Mouse (Mus musculus) embryonic facial prominence, embryonic 10.5 days (tissue): Measurements from ENCODE around the gene Primpol. TPM values are rescaled to one million over a fixed set of nuclear protein-coding genes. Genes with fewer than 3 reads are reported as not detected.

Experiments
- DNase-seq: peaks from one replicate; pipeline ENCODE4 v3.0.0-alpha.2; 2017; ENCODE audit warnings: low spot score
- H3K27ac ChIP-seq: fragments of 300-500 bp; sonication (generic); replicated peaks from 2 replicates; pipeline ENCODE4 v1.5.1; 2016; ENCODE audit warnings: mild to moderate bottlenecking
- H3K27me3 ChIP-seq: fragments of 300-500 bp; sonication (generic); replicated peaks from 2 replicates; pipeline ENCODE4 v1.6.1; 2016; ENCODE audit warnings: low read depth, mild to moderate bottlenecking; ENCODE audit not compliant: poor library complexity, severe bottlenecking
- H3K36me3 ChIP-seq: fragments of 300-500 bp; sonication (generic); replicated peaks from 2 replicates; pipeline ENCODE4 v1.6.1; 2016; ENCODE audit warnings: mild to moderate bottlenecking, moderate library complexity
- H3K4me1 ChIP-seq: fragments of 300-500 bp; sonication (generic); 2 replicates; pipeline ENCODE4 v1.6.1; 2016
- H3K4me3 ChIP-seq: fragments of 300-500 bp; sonication (generic); 2 replicates; pipeline ENCODE4 v1.5.1; 2016; ENCODE audit warnings: mild to moderate bottlenecking, moderate library complexity
- H3K9me3 ChIP-seq: fragments of 300-500 bp; sonication (generic); 2 replicates; pipeline ENCODE4 v1.6.1; 2016; ENCODE audit warnings: mild to moderate bottlenecking
- WGBS: fragments of 180-500 bp; shearing (Covaris S2); methylation state at CpG from one replicate; pipeline ENCODE4 v1.1.7; 2016; 5-methylcytosine and 5-hydroxymethylcytosine counted together
- polyA plus RNA-seq: library from polyadenylated mRNA; unstranded; fragments of >200 nt; fragmentation: Nextera tagmentation; extraction: Ambion mirVana; gene quantifications from 2 replicates; pipeline ENCODE4 v1.2.1, GENCODE M21; 2016

Primpol gene
- 8.3 and 10.0 TPM in 2 replicates for polyA plus RNA-seq

DNA sequence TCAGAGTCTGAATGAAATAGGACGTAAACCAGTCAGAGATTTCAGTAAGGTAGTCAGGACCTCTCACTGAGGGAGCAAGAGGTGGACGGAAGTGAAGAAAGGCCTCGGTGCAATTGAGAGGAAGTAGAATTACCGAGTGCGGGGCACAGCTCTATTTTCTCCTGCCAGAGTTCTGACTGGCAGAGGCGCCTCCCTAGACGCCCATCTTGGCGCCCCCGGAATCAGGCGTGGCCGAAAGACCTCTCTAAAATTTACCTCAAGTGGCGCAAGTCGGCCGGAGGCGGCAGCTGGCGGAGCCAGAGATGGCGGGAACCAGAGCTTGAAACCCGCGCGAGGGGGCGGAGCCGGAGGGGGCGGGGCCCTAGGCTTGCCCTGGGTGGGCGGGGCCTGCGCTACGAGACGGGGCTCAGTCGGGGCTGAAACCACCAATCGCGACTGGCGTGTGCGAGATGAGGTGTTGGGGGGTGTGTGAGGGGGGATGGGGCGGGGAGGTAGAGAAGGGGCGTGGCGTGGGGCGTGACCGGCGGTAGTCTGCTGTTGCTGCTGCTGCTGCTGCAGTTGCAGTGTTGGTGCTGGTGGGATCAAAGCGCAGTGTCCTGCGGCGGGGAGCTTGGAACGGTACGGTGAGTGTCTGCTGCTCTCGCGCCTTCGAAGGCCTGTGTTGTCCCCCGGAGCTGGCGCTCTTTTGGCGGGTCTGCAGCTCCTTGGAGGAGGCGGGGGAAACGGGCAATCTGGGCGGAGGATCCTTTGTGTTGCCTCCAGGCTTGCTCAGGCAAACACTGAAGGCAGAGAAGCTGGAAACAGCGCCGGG lies at the start of gene Primpol, which contains the start of gene Casp3:
Gene Primpol (minus strand): TSS at position 334 of the 811 bp plus-strand sequence.
Gene Casp3 (plus strand): TSS at position 413 of the 811 bp plus-strand sequence.
- Histone ChIP-seq H3K4me1 (peaks cover 38% of the 10 kb centered on the region), H3K9me3 (no peaks in the 10 kb centered on the region), H3K27me3 (no peaks in the 10 kb centered on the region), H3K4me3 (peak within 1 kb of the TSS; percentile 80), H3K27ac (peak within 1 kb of the TSS; percentile 96), H3K36me3 (0 out of 2 replicates have a peak, but pooled peaks cover 3% of the 10 kb centered on the region)
- DNase-seq = peak; percentile 99
- WGBS = under 1% methylated on average over 54 of the region's 54 CpGs

DNA sequence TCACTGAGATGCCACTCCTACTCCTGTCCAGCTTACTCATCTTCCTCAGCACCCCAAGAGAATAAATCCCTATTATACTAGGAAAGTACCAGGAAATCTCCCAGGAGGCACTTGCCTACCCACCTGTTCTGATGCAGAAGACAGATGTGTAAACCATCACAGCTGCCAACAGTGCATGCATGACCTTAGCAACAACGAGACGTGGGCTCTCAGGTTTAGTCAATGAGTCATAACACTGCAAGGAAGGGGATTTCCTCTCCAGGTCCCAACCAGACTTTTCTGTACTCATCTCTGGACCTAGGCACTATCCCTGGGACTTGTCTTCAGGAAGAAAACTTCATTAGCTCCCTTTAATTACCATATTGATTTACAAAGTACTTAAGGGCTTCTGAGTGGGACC lies 38.9 kb upstream of the Primpol start:
- no peak overlapping the region for H3K4me3 ChIP-seq
- H3K4me1 ChIP-seq = 0 out of 2 replicates have a peak, but pooled peaks cover 3% of the 10 kb centered on the region
- H3K9me3 ChIP-seq = no peaks in the 10 kb centered on the region
- no peak overlapping the region for H3K27ac ChIP-seq
- DNase-seq = no peak
- no peaks in the 10 kb centered on the region for H3K27me3 ChIP-seq
- H3K36me3 ChIP-seq = no peaks in the 10 kb centered on the region
- WGBS = 90% methylated on average over 2 of the region's 2 CpGs

DNA sequence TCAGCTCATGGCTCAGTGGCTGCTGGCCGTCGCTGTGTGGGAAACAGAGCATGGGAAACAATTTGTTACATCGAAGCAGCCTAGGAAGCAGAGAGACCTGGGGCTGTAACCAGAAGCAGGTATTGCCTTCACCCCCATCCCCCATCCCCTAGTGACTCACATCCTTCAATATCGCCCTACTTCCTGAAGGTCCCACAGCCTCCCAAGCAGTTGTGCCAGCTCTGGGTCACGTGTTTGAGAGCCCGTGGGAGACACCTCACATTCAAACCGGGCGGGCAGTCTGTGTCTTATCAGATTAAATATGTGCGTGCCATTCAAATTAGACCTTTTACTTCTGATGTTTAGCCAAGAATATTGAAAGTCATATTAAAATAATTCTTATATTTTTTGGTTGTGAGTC lies 34.9 kb upstream of the Primpol start:
- H3K36me3 ChIP-seq = no peaks in the 10 kb centered on the region
- DNase-seq = no peak
- 0 out of 2 replicates have a peak, but pooled peaks cover 3% of the 10 kb centered on the region for H3K4me1 ChIP-seq
- H3K27me3 ChIP-seq = no peaks in the 10 kb centered on the region
- WGBS = 80% methylated on average over 9 of the region's 9 CpGs
- no peak overlapping the region for H3K27ac ChIP-seq
- no peak overlapping the region for H3K4me3 ChIP-seq
- no peaks in the 10 kb centered on the region for H3K9me3 ChIP-seq

DNA sequence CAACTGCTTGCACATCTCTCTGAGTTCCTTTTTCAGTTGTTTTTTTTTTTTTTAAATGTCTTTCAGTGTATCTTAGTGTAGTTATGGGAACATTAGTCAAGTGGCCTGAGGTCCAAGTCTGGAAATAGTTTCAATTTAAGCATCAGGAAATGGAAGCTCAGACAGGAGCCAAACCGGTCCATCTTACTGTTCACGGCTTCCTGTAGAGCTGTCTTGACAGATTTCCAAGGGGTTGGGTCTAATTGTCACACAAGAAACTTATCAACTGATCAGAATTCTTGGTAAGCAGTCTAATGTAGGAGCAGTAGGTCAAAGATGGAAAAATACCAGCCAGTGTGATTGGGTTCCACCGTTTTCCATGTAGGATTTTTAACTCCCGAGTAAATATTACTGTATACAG lies 31.4 kb upstream of the Primpol start:
- Histone ChIP-seq H3K9me3 (no peaks in the 10 kb centered on the region), H3K4me3 (no peak overlapping the region), H3K27me3 (no peaks in the 10 kb centered on the region), H3K36me3 (peaks cover 1% of the 10 kb centered on the region), H3K27ac (no peak overlapping the region), H3K4me1 (0 out of 2 replicates have a peak, but pooled peaks cover 3% of the 10 kb centered on the region)
- DNase-seq = no peak
- 86% methylated on average over 4 of the region's 4 CpGs for WGBS

DNA sequence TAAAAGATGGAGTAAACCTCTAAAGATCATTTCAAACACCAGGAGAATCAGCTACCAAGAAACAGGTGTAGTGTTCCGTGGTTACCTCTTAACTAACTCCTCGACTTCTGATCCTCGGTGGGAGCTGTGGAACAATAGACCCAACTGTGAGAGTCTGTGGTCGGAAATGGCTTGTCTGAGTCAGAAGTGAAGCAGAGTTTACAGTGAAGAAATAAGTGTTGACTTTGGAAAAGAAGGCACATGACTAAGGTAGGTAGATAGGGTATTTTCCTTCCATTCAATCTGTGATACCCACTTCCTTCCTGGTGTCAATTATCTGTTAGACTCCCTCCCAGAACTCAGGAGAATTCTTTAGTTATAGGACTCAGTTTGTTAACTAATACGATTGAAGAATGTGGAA lies 24.3 kb upstream of the Primpol start:
- Histone ChIP-seq H3K27ac (no peak overlapping the region), H3K9me3 (no peaks in the 10 kb centered on the region), H3K4me1 (no peaks in the 10 kb centered on the region), H3K4me3 (no peak overlapping the region), H3K27me3 (no peaks in the 10 kb centered on the region), H3K36me3 (peaks cover 61% of the 10 kb centered on the region)
- no peak for DNase-seq
- 90% methylated on average over 5 of the region's 5 CpGs for WGBS

DNA sequence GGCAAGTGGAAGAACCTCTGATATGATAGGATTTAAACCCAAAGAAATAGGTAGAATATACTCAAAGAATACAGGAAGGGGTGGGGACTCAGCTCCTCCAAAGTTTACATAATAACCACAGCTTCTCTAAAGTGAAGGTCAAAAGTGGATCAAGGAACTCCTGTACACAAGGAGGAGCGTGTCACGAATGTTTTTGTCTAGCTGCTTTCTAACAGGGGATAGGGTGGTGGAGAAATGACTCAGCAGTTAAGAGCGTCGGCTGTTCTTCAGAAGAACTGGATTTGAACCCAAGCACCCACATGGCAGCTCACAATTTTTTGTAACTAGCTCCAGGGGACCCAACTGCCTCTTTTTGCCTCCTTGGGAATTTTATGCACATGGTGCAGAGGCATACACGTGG lies 22.8 kb upstream of the Primpol start:
- no peak for DNase-seq
- peaks cover 75% of the 10 kb centered on the region for H3K36me3 ChIP-seq

DNA sequence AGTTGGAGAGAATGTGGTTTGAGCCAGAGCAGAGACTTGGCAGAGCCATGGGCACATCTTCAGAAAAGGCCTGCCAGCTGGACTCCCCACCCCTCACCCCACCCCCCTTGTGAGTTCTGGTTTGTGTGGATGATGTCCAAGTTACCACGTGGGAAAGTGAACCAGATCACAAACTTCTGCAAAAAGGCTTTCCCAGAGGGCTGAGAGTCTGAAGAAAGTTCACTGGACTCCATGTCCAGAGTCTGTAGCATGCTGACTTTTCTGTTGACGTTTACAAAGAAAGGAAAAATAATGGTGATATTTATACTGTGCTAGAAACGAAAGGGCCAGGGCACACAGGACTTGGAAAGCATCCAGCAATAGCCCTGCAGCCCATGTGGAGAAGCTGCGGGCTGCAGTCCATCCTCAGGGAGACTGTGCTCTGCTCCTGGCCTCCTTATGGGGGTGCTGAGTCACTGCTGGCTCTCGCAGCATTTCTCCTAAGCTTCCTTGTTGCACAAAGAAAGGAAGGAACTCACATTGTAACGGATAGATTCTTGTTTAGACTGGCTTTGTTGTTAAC lies 22.1 kb upstream of the Primpol start:
- Histone ChIP-seq H3K27me3 (no peaks in the 10 kb centered on the region), H3K4me3 (no peak overlapping the region), H3K27ac (no peak overlapping the region), H3K4me1 (no peaks in the 10 kb centered on the region), H3K36me3 (peaks cover 83% of the 10 kb centered on the region), H3K9me3 (no peaks in the 10 kb centered on the region)
- DNase-seq = no peak
- WGBS = 82% methylated on average over 6 of the region's 6 CpGs

More for the DNA sequence above, 22.8 kb upstream of the Primpol start:
- Histone ChIP-seq H3K9me3 (no peaks in the 10 kb centered on the region), H3K27me3 (no peaks in the 10 kb centered on the region), H3K4me3 (no peak overlapping the region), H3K27ac (no peak overlapping the region), H3K4me1 (no peaks in the 10 kb centered on the region)
- WGBS = 90% methylated on average over 5 of the region's 5 CpGs

DNA sequence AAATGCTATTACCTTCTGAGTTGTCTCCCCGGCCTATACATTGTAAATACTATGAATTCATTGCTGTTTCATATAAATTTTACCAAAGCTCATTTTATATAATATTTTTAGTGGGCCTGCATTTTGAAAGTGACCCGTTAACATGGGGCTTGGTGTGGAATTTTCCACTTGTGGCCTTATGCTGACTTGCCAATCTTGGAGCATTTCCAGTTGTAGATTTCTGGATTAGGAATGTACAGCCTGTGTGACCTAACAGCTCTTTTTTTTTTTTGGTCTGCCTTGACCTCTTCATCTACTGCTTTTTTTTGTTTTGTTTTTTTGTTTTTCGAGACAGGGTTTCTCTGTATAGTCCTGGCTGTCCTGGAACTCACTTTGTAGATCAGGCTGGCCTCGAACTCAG lies 13.9 kb upstream of the Primpol start:
- 94% methylated on average over 4 of the region's 4 CpGs for WGBS
- no peak for DNase-seq
- H3K27me3 ChIP-seq = no peaks in the 10 kb centered on the region
- H3K9me3 ChIP-seq = no peaks in the 10 kb centered on the region
- H3K4me1 ChIP-seq = peaks cover 3% of the 10 kb centered on the region
- H3K4me3 ChIP-seq = no peak overlapping the region
- H3K27ac ChIP-seq = no peak overlapping the region
- H3K36me3 ChIP-seq = peaks cover 91% of the 10 kb centered on the region

DNA sequence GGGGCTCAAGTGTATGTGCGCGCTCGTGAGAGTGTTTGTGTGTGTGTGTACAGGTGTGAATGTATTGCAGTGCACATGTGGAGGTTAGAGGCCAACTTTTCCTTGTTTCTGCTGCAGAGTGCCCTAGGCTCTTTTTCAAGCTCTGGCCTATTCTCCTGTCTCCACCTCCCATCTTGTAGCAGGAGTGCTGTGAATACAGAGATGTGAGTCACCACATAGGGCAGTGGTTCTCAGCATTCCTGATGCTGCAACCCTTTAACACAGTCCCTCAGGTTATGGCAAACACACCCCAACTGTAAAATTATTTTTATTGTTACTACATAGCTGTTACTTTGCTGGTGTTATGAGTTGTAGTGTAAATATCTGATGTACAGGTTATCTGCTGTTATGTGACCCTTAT lies 13.4 kb upstream of the Primpol start:
- Histone ChIP-seq H3K27me3 (no peaks in the 10 kb centered on the region), H3K27ac (no peak overlapping the region), H3K36me3 (peaks cover 86% of the 10 kb centered on the region), H3K4me3 (no peak overlapping the region), H3K9me3 (no peaks in the 10 kb centered on the region), H3K4me1 (peaks cover 3% of the 10 kb centered on the region)
- no peak for DNase-seq
- 96% methylated on average over 3 of the region's 3 CpGs for WGBS

DNA sequence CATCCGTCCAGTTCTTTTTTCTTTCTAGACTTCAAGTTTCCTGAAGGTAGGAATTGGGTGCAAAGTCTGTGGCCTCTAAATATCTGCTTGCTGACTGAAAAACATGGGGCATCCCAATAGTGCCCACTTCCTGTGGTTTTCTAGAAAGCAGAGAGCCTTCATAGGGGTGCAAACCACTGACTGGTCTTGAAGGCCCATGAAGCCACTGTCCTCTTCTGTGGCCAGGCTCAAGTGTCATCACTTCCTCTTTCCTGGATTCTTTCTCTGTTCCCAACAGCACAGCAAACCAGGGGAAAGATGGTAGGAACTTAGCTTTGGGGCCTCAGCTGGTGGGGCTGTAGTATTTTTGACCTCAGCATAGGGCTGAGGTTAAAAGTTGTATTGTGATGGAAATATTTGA lies 11.6 kb upstream of the Primpol start:
- DNase-seq = no peak
- Histone ChIP-seq H3K27me3 (no peaks in the 10 kb centered on the region), H3K27ac (no peak overlapping the region), H3K4me1 (peaks cover 9% of the 10 kb centered on the region), H3K9me3 (no peaks in the 10 kb centered on the region), H3K4me3 (no peak overlapping the region), H3K36me3 (peaks cover 71% of the 10 kb centered on the region)
- 97% methylated on average over 1 of the region's 1 CpGs for WGBS

DNA sequence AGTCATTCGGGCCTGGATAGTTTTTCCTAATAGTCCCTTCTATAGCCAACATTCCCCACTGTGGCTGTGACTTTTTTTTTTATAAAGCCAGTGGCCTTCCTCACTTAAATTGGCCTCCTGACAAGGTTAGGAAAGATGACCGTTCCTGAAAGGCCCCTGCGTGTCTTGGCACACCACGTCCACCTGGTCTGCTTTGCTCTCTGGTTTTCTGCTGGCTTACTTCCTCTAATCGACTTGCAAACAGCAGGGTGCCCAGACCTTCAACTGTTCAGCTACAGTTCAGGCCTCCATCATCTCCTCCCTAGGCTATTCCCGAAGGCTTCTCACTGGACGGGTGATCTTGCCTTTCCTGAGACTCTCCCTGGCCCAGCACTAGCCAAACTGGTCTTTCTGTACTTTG lies 10.9 kb upstream of the Primpol start:
- no peak for DNase-seq
- H3K27ac ChIP-seq = no peak overlapping the region
- WGBS = 69% methylated on average over 7 of the region's 7 CpGs
- H3K9me3 ChIP-seq = no peaks in the 10 kb centered on the region
- H3K4me1 ChIP-seq = peaks cover 9% of the 10 kb centered on the region
- no peaks in the 10 kb centered on the region for H3K27me3 ChIP-seq
- no peak overlapping the region for H3K4me3 ChIP-seq
- peaks cover 65% of the 10 kb centered on the region for H3K36me3 ChIP-seq

DNA sequence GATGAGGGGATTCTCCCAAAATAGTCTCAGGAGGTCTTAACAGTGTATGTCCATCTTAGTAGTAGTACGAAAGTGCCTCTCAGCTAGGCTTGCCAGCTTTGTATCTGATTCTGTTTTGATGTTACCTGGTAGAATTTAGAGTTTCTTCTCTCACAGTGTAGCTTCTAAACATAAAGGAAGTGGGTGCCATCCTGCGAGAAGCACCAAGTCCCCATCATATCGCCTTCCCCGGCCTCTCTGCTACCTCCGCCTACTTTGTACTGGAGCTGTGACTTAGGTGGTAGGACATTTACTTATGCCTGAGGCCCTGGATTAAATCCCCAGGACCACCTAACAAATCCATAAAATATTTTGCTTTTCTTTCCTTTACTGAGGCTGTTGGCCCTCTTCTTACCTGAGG lies 9.6 kb upstream of the Primpol start:
- H3K9me3 ChIP-seq = no peaks in the 10 kb centered on the region
- H3K36me3 ChIP-seq = peaks cover 63% of the 10 kb centered on the region
- 94% methylated on average over 5 of the region's 5 CpGs for WGBS
- H3K27ac ChIP-seq = no peak overlapping the region
- peaks cover 9% of the 10 kb centered on the region for H3K4me1 ChIP-seq
- no peak overlapping the region for H3K4me3 ChIP-seq
- DNase-seq = no peak
- H3K27me3 ChIP-seq = no peaks in the 10 kb centered on the region

DNA sequence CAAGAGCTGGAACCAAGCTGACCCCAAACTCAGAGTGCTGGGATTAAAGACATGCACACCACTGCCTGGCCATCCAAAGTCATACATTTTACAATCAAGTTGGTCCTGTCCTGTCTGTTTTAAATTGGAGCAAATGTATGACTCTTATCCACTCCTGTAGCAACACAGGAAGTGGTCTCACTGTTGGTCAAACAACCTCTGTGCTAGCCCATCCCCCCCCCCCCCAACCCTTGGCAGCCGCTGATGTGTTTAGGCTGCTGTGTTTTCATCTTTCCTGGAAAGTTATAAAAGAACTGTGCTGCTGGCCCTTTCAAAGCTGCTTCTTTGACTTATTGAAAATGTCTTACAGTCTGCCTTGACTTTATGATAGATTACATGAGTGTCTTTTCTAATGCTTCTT lies 8.2 kb upstream of the Primpol start:
- Histone ChIP-seq H3K4me3 (no peak overlapping the region), H3K36me3 (peaks cover 48% of the 10 kb centered on the region), H3K4me1 (peaks cover 9% of the 10 kb centered on the region), H3K9me3 (no peaks in the 10 kb centered on the region), H3K27me3 (no peaks in the 10 kb centered on the region), H3K27ac (no peak overlapping the region)
- WGBS = 75% methylated on average over 1 of the region's 1 CpGs
- no peak for DNase-seq
